Mouse (Mus musculus): ENCODE results near the gene Rexo2. TPM values are rescaled to one million over a fixed set of nuclear protein-coding genes. Genes with fewer than 3 reads are reported as not detected.
"Not testable (repeated sequence)": the region's sequence is repeated elsewhere in the genome, so short reads cannot be mapped to it uniquely, and the experiment has no call there.

Gene Rexo2
- polyA plus RNA-seq (2012; rRNA removed) = 18.0 and 26.4 TPM in 2 replicates

DNA sequence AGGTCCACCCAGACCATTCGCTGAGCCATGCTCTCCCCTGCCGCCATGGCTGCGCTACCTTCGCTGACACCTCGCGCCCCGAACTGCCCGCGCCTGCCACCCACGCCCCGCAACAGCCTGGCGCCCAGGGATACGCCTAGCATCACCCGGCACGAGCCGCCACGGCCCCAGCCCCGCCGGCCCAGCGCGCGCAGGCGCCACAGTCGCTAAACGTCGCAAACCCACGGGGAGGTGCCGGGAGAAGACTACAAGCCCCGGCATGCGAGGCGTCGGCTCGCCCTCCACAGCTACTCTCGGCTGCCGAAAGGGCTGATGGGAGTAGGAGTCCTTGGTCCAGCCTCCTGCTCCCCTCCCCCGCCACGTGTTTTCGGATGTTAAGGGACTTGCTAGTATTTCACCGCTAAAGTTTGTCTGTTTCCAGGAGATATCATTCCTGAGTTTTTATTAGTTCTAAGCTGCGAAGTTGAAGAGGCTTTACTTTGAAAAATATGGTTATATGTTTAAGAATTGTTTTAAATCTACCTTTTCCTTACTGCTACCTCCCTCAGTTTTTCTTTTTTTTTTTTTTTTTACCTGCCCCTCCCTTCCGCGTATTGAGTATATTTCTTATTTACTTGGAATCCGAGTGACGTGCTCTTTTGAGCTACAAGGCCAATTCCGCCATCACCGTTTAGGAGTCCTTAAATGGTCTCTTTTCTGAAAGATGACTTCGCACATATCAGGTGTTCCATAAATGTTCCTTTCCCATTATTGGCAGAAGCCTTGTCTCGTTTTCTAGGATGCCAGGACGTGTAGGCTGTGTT, at the start of gene Rexo2:
Gene Rexo2, minus strand, starts transcription at position 213 of the 803 bp plus-strand sequence.
- no peaks in the 10 kb centered on the region for H3K27me3 ChIP-seq (ENCODE audit: control insufficient read depth, insufficient read depth, low read length)
- peaks cover 6% of the 10 kb centered on the region; the same call in 1 of the 2 replicates for H3K36me3 ChIP-seq (ENCODE audit: control insufficient read depth, insufficient read depth, low read length)
- under 1% methylated on average over 49 of the region's 49 CpGs for WGBS
- no peaks in the 10 kb centered on the region for H3K4me1 ChIP-seq (ENCODE audit: control insufficient read depth, insufficient read depth, insufficient read length, low read length)
- H3K27ac ChIP-seq (ENCODE audit: insufficient read depth, low read depth, low read length) = peak within 1 kb of the TSS; percentile 36; the same call in 1 of the 2 replicates
- peak within 1 kb of the TSS; percentile 93 for H3K4me3 ChIP-seq (ENCODE audit: low read depth, low read length)
- TF ChIP-seq CTCF (IDR thresholded peaks at IDR 0.05; ENCODE audit: extremely low read depth, insufficient read length, insufficient replicate concordance, low read depth, low read length) (no peak), POLR2A (IDR thresholded peaks at IDR 0.05; ENCODE audit: low read depth, low read length) (peak; percentile 52)

DNA sequence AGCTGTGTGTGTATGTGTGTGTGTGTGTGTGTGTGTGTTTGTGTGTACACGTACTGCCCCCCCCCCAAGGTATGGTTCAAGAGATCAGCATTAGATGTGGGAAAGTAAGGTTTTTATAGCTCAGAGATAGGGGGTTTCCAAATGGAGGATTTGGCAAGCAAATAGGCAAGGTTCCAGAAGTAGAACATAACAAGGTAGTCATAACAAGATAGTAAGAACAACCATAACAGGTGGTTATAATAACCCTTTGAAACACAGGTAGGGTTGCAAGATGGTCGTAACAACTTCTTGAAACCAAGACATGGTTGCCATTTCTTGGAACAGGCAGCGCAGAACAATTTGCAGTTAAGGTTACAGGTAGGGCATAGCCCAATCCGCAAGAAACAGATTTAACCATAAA, 46.1 kb upstream of the Rexo2 start:
- WGBS = 90% methylated on average over 4 of the region's 4 CpGs
- no peak overlapping the region for H3K4me3 ChIP-seq (ENCODE audit: low read depth, low read length)
- H3K36me3 ChIP-seq (ENCODE audit: control insufficient read depth, insufficient read depth, low read length) = no peaks in the 10 kb centered on the region
- H3K27ac ChIP-seq (ENCODE audit: insufficient read depth, low read depth, low read length) = no peak overlapping the region
- H3K4me1 ChIP-seq (ENCODE audit: control insufficient read depth, insufficient read depth, insufficient read length, low read length) = no peaks in the 10 kb centered on the region
- TF ChIP-seq POLR2A (IDR thresholded peaks at IDR 0.05; ENCODE audit: low read depth, low read length) (no peak), CTCF (IDR thresholded peaks at IDR 0.05; ENCODE audit: extremely low read depth, insufficient read length, insufficient replicate concordance, low read depth, low read length) (no peak)
- H3K27me3 ChIP-seq (ENCODE audit: control insufficient read depth, insufficient read depth, low read length) = no peaks in the 10 kb centered on the region

DNA sequence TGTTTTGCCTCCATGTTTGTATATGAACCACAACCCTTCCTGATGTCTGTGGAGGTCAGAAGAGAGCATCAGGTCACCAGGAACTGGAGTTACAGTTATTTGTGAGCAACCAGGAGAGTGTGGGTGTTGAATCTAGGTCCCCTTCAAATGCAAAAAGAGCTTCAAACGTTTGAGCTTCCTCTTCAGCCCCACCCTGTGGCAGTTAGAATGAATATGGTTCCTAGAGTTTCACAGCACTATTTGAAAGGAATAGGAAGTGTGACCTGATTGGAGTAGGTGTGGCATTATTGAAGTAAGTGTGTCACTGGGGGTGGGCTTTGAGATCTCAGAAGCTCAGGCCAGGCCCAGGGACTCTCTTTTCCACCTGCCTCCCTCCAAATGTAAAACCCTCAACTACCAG, 45.1 kb upstream of the Rexo2 start:
- TF ChIP-seq POLR2A (IDR thresholded peaks at IDR 0.05; ENCODE audit: low read depth, low read length) = no peak
- no peak for TF ChIP-seq CTCF (IDR thresholded peaks at IDR 0.05; ENCODE audit: extremely low read depth, insufficient read length, insufficient replicate concordance, low read depth, low read length)
- no peaks in the 10 kb centered on the region for H3K4me1 ChIP-seq (ENCODE audit: control insufficient read depth, insufficient read depth, insufficient read length, low read length)
- no peaks in the 10 kb centered on the region for H3K27me3 ChIP-seq (ENCODE audit: control insufficient read depth, insufficient read depth, low read length)
- H3K36me3 ChIP-seq (ENCODE audit: control insufficient read depth, insufficient read depth, low read length) = no peaks in the 10 kb centered on the region
- H3K4me3 ChIP-seq (ENCODE audit: low read depth, low read length) = no peak overlapping the region
- no peak overlapping the region for H3K27ac ChIP-seq (ENCODE audit: insufficient read depth, low read depth, low read length)
- 0% methylated on average over 1 of the region's 1 CpGs for WGBS

DNA sequence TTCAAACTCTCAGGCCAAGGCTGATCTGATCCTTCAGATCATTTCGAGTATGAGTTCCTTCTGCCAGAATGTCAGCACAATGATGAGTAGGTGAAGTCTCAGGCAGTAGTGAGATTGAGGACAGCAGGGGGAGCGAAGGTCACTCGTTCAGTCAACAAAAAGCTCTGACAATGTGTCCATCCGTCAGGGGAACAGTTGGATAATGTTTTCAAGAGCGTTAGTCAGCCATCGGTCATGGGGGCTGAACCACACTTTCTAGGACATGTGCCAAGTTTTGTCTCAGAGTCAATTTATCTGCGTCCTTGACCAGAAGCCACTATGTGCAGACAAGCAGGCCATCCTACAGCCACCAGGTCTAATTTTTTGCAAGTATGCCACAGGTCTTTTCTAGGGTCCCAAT, 40.0 kb upstream of the Rexo2 start:
- H3K36me3 ChIP-seq (ENCODE audit: control insufficient read depth, insufficient read depth, low read length); H3K27ac ChIP-seq (ENCODE audit: insufficient read depth, low read depth, low read length); H3K4me3 ChIP-seq (ENCODE audit: low read depth, low read length); H3K27me3 ChIP-seq (ENCODE audit: control insufficient read depth, insufficient read depth, low read length); H3K4me1 ChIP-seq (ENCODE audit: control insufficient read depth, insufficient read depth, insufficient read length, low read length): not testable (repeated sequence)
- WGBS = 12% methylated on average over 5 of the region's 7 CpGs

DNA sequence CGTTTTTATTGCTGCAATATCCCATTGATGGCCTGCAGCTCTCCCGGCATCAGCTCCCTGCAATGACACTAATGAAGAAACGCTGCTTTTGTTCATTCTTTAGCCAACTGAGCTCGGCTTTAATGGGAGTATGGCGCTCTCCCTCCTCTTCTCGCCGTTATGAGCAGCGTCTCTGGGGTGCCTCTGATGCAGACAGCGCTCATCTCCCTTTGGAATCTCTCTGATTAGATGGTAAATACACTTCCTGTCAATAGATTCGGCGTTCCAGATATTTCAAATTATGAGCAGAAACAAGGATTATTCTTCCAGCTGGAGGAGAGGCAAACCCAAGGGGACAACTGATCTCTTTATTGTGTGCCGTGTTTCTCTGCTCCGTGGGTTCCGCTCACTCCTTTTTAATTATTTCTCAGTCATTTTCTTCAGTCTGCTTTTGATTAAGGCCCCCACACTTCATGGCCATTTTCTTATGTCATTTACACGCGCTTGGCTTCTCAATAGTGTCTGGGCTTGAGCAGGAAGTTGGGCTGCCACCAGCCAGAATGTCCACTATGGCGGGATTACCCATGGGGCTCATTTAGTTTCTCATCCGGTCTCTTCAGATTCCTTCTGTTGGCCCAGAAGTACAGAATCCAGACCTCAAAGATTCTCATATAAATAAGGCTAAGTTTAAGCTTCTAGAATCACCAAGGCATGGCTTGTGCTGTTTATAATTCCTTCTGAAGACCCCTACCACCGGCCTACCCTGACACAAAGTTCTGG, 37.1 kb upstream of the Rexo2 start:
- no peak overlapping the region for H3K27ac ChIP-seq (ENCODE audit: insufficient read depth, low read depth, low read length)
- 73% methylated on average over 19 of the region's 19 CpGs for WGBS
- H3K4me1 ChIP-seq (ENCODE audit: control insufficient read depth, insufficient read depth, insufficient read length, low read length) = no peaks in the 10 kb centered on the region
- H3K4me3 ChIP-seq (ENCODE audit: low read depth, low read length) = no peak overlapping the region
- no peaks in the 10 kb centered on the region for H3K36me3 ChIP-seq (ENCODE audit: control insufficient read depth, insufficient read depth, low read length)
- H3K27me3 ChIP-seq (ENCODE audit: control insufficient read depth, insufficient read depth, low read length) = no peaks in the 10 kb centered on the region; the same call in 1 of the 2 replicates
- no peak for TF ChIP-seq POLR2A (IDR thresholded peaks at IDR 0.05; ENCODE audit: low read depth, low read length)
- TF ChIP-seq CTCF (IDR thresholded peaks at IDR 0.05; ENCODE audit: extremely low read depth, insufficient read length, insufficient replicate concordance, low read depth, low read length) = no peak

DNA sequence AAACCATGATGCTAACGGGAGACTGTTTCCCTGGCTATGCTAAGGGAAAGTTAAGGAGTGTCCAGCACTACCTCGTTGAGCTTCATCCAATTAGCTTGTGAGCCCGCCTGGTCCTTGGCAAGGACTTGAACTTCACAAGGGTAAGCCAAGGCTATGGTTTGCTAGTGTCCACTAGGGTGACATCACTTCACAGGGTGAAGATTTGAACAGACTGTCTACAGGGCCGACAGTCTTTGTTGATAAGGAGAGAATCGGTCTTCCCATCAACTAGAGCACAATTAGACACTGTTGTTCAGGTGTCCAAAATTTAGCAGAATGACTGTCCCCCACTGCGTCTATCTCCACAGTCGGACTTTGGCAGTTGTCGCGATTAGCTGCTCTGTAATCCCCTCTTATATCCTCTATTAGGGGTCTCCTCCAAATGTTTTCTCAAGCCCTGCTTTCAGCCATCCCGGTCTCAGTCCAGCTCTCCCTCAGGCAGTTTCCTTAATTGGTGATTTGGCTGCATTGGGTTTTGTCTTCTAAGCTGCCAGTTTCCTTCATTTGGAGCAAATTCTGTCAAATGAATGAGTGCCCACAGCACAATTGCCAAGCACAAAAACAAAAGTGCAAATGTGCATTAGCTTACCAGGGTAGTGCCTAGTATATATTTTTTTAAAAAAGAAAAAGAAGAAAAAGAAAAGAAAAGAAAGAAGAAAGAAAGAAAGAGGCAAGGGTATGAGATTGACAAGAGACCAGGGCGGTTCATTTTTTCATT, 36.4 kb upstream of the Rexo2 start:
- Histone ChIP-seq H3K4me1 (ENCODE audit: control insufficient read depth, insufficient read depth, insufficient read length, low read length) (no peaks in the 10 kb centered on the region), H3K4me3 (ENCODE audit: low read depth, low read length) (no peak overlapping the region), H3K36me3 (ENCODE audit: control insufficient read depth, insufficient read depth, low read length) (no peaks in the 10 kb centered on the region), H3K27me3 (ENCODE audit: control insufficient read depth, insufficient read depth, low read length) (no peaks in the 10 kb centered on the region; the same call in 1 of the 2 replicates), H3K27ac (ENCODE audit: insufficient read depth, low read depth, low read length) (no peak overlapping the region)
- 85% methylated on average over 11 of the region's 11 CpGs for WGBS
- TF ChIP-seq CTCF (IDR thresholded peaks at IDR 0.05; ENCODE audit: extremely low read depth, insufficient read length, insufficient replicate concordance, low read depth, low read length) (no peak), POLR2A (IDR thresholded peaks at IDR 0.05; ENCODE audit: low read depth, low read length) (no peak)

DNA sequence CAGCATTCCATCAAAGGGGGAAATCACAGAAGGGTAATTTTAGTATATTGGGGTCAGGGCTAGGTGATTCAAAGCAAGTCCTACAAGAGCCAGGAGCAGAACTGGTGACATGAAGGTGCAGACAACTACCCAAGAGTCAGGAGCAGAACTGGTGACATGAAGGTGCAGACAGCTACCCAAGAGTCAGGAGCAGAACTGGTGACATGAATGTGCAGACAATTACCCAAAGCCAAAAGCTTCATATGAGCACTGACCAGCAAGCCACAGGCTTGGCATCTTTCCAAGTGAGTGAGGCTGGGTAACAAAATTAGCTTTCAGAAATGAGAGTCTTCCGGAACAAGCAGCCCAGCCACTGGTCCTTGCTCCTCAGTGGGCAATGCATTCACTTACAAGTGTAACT, 34.9 kb upstream of the Rexo2 start:
- no peaks in the 10 kb centered on the region for H3K36me3 ChIP-seq (ENCODE audit: control insufficient read depth, insufficient read depth, low read length)
- no peaks in the 10 kb centered on the region for H3K4me1 ChIP-seq (ENCODE audit: control insufficient read depth, insufficient read depth, insufficient read length, low read length)
- H3K27me3 ChIP-seq (ENCODE audit: control insufficient read depth, insufficient read depth, low read length) = no peaks in the 10 kb centered on the region; the same call in 1 of the 2 replicates
- 55% methylated on average over 1 of the region's 1 CpGs for WGBS
- no peak for TF ChIP-seq CTCF (IDR thresholded peaks at IDR 0.05; ENCODE audit: extremely low read depth, insufficient read length, insufficient replicate concordance, low read depth, low read length)
- TF ChIP-seq POLR2A (IDR thresholded peaks at IDR 0.05; ENCODE audit: low read depth, low read length) = no peak
- H3K4me3 ChIP-seq (ENCODE audit: low read depth, low read length) = no peak overlapping the region
- H3K27ac ChIP-seq (ENCODE audit: insufficient read depth, low read depth, low read length) = no peak overlapping the region
